Mouse (Mus musculus): ENCODE data around the gene Pnrc2.

Pnrc2 gene

DNA sequence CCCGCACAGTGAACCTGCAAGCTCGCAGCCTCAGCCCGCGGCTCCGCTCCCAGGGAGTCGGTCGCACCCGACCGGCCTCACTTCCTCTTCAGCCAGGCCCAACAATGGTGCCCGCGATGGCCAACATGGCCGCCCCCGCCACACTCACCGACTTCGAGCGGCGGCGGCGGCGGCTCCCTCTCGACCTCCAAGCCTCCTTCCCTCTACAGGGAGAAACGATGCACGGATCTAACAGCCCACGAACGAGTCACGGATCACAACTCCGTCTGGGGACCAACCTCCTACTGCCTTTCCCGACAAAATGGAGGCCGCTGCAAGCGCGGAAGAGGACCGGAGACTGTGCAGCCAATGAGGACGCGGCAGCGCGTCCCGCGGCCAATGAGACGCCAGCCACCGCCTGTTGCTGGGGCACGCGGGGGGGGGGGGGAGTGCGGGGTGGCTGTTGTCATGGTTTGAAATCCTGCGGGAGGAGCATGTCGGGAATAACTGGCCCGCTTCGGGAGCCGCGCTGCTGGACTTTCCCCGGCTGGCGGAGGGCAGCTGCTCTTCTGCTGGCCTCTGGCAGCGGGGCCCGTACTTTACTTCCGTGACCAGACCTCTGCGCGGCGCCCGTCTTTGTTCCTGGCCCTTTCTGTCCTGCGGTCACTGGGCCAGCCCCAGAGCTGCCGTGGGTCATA, at the start of gene Pnrc2:
TSS of gene Pnrc2 (minus strand) at position 325 of the 677 bp plus-strand sequence.
- DNase-seq (ENCODE audit: low spot score) = peak; percentile 83

DNA sequence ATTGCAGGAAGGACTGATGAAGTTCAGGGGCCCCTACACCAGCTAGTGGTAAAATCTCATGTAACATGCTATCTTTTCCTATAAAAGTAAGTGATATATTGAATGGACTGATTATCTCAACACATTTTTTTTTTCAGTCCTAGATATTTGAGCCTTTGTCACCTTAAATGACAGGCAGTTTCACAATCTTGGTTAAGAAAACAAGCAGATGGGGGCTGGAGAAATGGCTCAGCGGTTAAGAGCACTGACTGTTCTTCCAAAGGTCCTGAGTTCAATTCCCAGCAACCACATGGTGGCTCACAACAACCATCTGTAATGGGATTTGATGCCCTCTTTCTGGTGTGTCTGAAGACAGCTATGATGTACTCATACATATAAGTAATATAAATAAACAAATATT, 48.5 kb upstream of the Pnrc2 start:
- no peak for DNase-seq (ENCODE audit: low spot score)

DNA sequence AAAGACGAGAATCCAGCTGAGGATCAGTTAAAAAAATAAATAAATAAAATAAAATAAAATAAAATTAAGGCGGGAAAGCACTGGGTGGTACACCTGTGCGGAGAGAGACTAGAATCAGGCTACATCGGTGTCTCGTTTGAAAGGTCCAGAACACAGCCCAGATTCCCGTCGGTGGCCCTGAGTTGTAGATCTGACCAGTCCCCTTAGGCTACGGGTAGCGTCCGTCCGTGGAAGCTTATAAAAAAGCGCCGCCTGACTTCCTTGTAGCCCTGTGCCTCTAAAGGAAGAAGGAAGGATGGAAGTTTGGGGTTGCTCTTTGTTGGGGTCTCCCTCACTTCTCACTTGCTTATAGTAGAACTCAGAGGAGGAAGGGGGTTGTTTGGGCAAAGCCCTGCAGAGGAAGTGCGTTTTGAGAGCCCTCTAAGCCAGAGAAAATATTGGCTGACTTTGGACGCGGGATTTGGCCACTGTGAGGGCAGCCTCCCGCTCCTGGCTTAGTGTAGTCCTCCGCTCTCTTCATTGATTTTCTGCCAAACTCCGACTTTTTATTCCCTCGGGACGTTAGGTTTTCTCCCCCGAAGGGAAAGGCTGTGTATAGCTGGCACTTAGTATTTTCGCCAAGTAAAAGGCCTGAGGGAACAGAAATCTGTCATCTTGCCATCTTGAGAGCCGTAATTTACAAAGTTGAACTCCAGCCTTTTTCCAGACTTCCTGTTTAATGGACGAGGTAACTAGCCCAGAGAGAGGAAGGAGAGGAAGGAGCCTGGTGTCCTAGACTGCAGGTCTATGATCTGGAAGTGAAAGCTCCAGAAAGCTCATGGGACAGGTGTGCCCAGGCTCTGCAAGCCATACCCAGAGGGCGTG, 47.8 kb upstream of the Pnrc2 start:
- no peak for DNase-seq (ENCODE audit: low spot score)

DNA sequence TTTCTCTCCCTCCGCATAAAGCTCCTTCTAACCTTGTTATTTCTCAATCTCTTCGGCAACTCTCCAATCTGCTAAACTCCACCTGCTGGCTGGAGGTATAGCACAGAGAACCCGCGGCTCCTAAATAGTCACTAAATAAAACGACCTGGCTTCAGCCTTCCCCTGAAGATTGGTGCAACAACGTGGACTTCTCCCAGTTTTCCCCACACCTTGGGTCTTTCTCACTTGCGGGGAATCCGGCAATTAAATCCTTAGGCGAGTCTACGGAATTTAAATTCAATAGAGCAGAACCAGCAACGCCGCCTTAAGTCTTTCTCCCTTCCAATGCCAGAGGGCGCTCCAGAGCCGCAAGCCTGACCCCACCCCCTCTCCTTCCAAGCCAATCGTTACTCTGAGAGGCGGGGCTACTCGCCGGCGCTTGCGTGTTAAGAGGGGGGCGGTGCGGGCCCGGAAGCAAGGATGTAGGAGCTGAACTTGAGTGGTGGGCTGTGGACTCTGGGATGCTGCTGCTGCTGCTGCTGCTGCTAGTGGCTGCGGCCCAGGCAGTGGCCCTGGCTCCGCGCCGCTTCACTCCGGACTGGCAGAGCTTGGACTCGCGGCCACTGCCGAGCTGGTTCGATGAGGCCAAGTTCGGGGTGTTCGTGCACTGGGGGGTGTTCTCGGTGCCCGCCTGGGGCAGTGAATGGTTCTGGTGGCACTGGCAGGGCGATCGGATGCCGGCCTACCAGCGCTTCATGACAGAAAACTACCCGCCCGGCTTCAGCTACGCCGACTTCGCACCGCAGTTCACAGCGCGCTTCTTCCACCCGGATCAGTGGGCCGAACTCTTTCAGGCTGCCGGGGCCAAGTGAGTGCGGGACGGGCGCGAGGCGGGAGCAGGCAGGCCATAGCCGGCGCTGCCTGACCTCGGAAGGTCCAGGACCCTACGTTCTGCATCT, 46.9 kb upstream of the Pnrc2 start, which contains the start of gene Fuca1:
TSS of gene Fuca1 (plus strand) at position 432 of the 938 bp plus-strand sequence.
- DNase-seq (ENCODE audit: low spot score) = peak; percentile 87

DNA sequence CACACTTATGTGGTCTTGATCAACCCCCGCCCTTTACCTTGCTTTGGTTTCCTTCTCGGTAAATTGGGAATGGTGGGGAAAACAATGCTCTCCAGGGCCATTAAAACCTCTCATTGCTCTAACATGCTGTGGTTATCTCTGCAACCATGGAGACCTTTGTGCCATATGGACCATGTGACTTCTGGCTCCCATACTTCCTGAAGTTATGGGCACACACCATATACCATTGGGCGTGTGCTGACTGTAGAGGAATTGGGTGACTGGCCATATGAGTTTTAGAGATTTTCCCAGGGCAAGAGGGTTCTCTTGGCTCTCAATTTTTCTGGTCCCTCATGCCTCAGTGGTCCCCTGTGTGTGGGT, 45.6 kb upstream of the Pnrc2 start:
- no peak for DNase-seq (ENCODE audit: low spot score)

DNA sequence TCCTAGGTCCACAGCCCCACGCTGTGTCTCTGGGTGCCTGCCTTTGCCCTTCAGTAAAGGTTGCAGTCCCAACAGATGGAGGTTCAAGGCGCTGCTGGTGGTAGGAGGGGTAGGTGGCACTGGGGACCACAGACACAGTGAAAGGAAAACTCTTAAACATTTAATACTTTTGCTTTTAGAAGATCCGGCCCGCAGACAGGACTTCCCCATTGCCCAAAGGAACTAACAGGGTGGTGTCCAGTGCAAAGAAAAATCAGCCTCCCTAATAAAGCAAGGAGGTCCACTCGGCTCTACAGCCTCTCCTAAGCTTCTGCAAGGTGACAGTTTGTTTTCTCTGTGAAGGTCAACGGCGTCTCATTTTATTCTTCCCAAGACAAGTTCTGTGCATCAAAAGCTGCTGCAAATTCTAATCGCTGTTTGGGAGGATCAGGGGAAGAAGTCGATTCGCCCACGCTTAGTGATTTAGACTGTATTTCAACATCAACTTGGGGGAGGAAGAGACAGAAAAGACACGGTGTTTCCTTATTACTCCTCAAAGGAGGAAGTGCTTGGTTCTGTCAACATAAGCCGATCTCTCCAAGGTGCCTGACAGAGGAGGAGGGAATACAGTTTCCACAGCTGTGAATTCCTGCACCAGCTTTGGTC, 45.1 kb upstream of the Pnrc2 start:
- no peak for DNase-seq (ENCODE audit: low spot score)

DNA sequence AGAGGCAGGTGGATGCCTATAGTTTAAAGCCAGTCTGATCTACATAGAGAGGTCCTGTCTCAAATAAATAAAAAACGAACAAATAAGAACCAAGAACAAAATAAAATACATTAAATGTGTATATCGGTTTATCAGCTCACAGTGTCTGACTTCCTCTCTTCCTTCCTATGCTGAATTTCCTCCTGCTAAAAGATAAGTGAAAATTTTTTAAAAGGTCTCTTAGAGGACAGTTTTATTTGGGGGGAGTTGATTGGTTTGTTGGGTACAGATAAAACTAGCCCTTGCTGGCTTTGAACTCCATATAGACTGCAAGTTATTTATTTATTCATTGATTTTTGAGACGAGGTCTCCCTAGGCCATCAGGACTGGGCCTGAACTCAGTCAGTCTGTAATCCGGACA, 39.8 kb upstream of the Pnrc2 start:
- DNase-seq (ENCODE audit: low spot score) = no peak

DNA sequence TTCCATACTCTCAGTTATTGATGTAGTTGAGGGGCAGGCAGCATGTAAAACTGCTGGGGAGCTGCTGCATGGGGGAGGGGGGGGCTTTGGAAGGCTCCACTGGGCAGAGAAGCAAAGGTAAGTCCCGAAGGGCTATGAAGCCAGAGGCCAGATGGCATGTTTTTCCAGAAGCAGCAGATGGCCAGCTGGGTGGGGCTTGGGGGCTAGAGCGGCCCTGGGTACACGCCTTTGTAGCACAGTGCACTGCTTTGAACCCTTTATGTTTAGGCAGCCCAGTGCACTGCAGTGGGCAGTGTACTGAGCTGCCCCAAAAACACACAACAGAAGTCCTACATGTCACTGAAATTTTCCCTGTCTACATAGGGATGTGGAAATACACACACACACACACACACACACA, 39.2 kb upstream of the Pnrc2 start:
- DNase-seq (ENCODE audit: low spot score) = no peak

DNA sequence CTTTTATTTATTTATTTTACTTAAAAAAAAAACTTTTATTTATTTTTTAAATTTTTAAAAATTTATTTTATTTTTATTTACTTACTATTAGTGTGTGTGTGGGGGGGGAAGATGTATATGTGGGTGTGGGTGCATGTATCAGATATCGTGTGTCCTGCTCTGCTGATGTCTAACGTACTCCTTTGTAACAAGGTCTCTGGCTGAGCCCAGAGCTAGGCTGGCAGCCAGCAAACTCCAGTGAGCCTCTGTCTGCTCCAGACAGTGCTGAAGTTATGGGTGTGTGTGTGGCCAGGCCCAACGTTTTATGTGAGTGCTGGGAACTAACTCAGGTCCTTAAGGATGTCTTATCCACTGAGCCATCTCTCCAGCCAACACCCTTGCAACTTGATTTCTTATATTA, 38.5 kb upstream of the Pnrc2 start:
- DNase-seq (ENCODE audit: low spot score) = no peak

DNA sequence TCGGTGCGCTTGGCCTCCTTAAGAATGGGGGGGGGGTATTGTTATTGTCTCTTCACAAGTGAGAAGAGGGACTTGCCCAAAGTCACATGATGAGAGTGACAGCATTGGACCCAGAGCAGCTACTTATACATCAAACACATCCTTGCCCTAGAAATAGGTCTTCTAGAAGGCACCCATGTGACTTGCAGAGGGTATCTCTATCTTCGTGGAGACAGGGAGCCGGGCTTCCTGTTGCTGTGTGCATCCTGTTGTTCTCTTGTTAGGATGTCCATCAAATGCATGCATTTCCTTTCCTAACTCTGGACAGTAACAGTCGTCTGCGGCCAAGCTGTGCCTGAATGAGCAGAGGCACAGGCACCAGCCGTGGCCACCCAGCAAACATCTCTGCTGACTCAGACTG, 37.9 kb upstream of the Pnrc2 start:
- DNase-seq (ENCODE audit: low spot score) = no peak

DNA sequence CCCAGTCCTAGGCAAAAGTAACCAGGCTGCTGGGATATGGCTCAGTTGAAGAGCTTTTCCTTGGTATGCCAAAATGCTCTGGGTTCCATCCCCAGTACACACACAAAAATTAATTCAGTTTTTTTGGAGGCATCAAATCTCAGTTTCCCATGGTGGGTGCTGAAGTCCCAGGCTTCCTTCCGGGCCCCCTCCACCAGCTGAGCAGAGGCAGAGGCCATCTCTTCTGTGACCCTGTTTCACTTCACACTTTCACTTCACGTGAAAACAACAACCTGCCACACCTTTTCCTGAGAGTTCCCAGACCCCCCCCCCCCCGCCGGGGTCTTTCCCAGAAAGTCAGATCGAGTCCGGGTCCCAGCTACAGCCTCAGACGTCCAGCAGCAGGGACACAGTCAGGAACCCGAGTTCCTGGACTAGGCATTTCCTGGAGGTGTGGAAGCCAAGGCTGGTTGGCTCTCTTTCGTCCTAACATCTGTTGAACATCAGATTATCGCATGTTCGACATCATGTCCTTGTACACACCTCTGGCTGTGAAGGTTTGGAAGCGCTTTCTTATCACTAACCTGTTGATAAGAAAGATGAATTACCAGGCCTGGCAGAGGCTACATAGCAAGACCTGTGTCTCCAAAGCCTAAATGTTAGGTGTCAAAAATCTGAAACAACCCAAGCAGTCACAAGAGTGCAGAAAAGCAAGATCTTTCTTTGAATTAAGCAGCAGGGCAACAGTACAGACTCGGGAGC, 35.8 kb upstream of the Pnrc2 start:
- DNase-seq (ENCODE audit: low spot score) = no peak

DNA sequence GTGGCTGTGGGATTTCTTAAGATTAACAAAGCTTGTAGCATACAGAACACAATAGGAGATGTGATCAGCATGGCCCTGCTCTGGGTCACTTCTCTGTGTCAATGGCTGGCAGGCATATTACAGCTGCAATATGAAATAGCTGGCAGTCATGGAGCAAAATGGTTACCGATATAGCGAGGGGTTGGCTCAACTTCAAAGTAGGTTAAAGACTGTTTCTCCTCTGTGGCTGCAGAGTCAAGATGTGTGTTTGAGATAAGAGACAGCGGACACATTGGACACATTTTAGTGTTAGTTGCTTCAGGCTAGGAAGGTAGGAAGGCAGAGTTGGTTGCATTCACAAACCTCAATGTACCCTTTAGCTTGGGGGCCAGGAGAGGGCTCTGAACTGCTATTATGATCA, 33.0 kb upstream of the Pnrc2 start:
- DNase-seq (ENCODE audit: low spot score) = no peak

DNA sequence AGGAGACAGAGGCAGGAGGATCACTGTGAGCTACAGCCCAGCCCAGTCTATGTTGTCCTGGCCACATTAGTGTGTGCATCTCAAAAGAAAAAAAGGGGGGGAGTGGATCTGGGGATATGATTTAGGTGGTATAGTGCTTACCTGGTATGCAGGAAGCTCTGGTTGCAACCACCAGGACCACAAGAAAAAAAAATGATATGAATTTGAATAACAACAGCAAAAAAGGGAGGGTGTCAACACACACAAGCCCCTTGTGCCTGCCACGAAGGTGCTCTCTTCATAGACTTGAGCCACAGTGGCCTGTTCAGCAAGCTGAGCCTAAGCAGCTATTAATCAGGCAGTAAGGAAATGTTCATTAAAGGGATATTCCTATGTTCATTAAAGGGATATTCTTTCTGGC, 31.2 kb upstream of the Pnrc2 start:
- DNase-seq (ENCODE audit: low spot score) = no peak

DNA sequence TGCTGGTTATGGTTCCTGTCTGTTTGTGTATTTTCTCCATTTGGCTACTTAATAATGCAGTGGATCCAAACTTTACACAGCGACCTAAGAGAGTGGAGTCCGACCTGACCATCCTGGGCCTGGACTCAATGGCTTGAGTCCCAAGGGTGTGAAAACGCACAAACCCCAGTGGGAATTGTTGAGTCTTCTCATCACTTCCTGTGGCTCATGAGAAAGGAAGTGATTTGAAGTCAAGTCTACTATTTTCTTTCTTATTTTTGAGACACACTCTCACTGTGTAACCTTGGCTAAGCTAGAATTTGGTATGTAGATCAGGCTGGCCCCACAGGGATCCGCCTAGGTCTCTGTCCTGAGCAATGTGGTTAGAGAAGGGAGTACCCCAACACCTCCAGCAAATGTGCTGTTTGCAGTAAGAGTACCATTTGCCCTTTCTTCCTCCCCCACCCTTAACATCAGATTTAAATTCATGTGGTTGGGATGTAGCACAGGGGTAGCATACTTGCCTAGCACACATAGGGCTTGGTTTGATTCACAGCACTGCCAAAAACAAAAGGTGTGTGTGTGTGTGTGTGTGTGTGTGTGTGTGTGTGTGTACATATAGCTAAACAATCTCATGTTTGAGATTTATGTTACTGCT, 29.1 kb upstream of the Pnrc2 start:
- DNase-seq (ENCODE audit: low spot score) = no peak

DNA sequence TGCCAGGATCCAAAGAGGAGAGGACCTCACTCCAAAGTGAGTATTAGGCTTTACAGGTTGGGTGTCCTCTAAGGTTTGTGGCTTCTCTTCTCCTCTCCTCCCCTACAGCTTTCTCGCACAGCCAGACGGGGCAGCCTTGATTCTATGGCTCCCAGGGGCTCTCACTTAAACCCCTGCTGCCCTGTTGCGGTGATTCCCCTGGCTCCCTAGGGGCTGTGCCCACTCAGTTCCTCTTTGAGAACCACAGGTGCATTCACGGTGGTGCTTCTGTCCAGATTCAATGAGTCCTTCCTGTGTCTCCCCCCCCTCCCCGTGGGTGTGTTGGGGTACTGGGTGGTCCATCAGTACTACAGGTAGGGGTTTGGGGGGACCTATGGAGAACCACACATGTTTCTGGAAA, 26.4 kb upstream of the Pnrc2 start:
- no peak for DNase-seq (ENCODE audit: low spot score)

DNA sequence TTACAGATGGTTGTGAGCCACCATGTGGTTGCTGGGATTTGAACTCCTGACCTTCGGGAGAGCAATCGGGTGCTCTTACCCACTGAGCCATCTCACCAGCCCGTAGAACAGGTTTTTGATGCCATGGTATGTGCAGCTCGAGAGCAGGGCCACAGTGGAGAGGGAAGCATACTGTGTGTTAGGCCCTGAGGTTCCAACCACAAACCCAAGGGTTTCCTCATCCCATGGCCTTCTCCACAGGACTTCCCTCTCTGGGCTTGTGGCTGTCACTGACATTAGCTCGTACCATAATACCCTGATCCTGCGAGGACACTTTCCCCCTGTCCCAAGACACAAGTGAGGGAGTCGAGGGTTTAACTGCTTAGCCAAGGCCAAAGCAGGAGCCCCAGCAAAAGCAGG, 25.4 kb upstream of the Pnrc2 start:
- no peak for DNase-seq (ENCODE audit: low spot score)

DNA sequence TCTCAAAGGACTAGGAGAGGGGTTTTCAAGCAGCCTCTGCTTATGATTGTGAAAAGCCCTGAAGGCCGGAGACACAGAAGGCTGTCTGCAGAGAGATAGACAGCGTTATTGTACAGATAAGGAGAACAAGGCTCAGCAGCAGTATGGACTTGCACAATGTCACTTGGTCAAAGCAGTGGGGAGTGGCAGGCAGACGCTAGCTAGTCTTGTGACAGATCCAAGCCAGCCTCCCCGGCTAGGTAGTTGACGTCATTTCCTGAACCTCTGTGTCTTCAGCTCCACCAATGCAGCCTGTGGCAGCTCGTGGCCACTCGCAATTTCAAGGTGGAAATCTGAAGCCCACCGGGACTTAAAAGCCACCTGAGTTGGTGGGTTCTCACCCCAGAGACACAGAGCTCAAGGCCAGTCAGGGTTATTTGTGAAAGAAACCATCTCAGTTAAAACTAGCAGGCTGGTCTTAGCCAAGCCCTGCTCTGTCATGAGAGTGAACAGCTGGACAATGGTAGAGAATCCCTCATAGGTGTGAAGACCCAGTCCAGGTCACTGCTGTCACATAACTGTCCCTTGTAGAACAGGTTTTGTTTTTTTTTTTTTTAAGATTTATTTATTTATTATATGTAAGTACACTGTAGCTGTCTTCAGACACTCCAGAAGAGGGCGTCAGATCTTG, 24.9 kb upstream of the Pnrc2 start:
- no peak for DNase-seq (ENCODE audit: low spot score)

DNA sequence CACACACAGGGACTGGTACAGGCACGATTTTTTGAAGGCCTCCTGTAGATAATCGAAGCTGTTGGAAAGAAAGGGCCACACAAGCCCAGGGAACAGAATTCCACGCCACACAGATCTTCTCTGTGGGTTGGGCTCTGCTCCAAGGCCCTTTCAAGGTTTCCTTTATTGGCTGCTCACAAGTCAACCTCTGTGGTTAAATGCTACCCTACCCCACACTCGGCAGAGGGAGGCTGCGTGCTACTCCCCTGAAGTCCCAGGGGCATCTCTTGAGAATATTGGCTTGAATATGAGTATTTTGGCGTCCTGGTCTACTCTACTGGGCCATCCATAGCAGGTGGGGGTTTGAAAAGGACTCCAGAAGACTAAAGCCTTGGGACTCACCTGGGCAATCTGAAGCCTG, 22.5 kb upstream of the Pnrc2 start:
- no peak for DNase-seq (ENCODE audit: low spot score)

DNA sequence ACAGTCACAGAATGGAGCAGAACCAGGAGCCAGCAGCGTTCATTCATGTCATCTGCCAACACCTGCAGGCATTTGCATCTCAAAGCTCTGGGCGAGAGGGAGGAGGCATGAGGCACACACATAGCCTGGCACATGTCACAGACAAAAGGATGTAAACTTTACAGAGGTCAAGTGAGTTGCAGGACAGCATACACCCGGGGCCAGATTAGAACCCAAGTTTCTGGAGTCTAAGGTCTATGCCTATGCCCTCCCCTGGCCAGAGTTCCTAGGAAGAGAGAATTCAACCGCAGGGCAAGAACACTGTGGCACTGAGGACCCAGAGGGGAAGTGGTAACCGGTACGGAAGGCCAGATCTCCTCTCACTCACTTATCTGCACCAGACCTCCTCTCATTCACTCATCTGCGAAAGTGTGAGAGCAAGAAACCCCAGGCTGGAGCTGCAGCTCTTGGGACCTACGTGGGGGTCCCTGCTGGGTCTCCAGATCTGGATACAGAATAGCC, 21.5 kb upstream of the Pnrc2 start, which contains the start of gene Cnr2:
TSS of gene Cnr2 (plus strand) at position 324 of the 501 bp plus-strand sequence.
- DNase-seq (ENCODE audit: low spot score) = no peak

DNA sequence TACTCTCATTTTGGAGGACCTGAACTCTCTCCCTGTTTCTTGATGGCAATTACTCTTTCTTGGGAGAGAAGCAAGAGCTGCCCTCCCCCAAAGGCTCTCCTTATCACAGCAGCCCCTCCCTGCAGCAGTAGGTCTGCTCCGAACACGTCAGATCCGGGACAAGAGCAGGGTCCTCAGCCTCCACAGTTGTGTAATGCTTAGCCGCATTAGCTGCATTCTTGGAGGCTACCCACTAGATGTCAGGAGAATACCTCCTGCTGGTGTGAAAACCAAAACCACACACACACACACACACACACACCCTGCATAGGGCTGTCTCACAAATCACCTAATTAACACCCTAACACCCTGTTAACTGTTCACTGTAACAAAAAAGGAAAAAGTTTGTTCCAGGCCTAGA, 19.2 kb upstream of the Pnrc2 start:
- no peak for DNase-seq (ENCODE audit: low spot score)

Data from left cerebral cortex, adult 11 months (tissue).